Mouse (Mus musculus) adrenal gland, postnatal 36 days (tissue): ENCODE measurements at regions not wholly inside any gene's neighbourhood (a gene's known extent, or its start where the extent isn't known, plus 50 kb on each side); places are given as distances from the start of the nearest gene placed in this dataset.

Experiments used
- DNase-seq, 2 experiments: peaks; one replicate each; pipeline ENCODE4 v3.0.0; 2021; ENCODE audit warnings: mixed read lengths in 1 of 2

- no peak for DNase-seq
Observed at GRCm38 (mm10) chr4:124542696-124543095, 67.9 kb downstream of the 3100002H09Rik start.

DNA sequence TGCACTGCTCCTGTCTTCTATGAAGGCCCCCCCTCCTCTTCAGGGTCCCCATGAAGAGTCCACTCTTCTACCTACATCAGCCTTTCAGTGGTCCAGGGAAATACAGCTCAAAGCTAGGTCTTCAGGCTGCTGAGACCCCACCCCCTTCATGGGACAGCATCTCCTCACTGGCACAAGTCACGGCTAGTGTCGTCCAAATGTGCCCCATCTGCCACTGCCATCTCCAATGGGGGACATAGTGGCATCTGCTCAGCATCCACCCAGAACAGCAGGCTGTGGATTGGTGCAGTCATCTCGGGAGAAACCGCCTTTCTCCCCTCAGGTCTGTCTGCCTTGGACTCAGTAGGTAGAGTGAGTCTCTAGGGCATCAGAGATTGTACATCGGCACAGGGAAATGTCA is 72.1 kb downstream of the 3100002H09Rik start:
- DNase-seq = no peak

DNA sequence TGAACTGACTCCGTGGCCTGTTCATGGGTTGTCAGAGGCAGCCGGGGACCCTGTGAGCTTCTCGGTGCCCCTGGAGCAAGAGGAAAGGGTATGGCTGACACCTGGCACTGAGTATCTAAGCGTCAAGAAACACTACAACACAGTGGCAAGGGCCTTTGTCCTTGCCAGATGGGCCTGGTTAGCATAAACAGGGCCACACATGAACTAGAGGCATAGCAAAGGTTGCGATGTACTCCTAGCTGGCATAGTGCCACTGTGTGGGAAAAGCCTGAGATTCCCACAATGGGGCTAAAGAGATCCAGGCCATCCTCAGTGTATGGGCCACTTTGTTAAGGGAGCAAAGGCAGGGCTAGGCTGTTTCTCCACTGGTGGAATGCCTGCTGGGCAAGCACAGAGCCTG is 72.9 kb downstream of the 3100002H09Rik start:
- DNase-seq = no peak

- no peak for DNase-seq
Observed at GRCm38 (mm10) chr4:124533614-124534013, 77.0 kb downstream of the 3100002H09Rik start.

GRCm38 (mm10) chr4:124530596-124530995 is 80.0 kb downstream of the 3100002H09Rik start:
- DNase-seq = no peak

- no peak for DNase-seq
Observed at GRCm38 (mm10) chr4:124526822-124527221, 83.8 kb downstream of the 3100002H09Rik start.

DNA sequence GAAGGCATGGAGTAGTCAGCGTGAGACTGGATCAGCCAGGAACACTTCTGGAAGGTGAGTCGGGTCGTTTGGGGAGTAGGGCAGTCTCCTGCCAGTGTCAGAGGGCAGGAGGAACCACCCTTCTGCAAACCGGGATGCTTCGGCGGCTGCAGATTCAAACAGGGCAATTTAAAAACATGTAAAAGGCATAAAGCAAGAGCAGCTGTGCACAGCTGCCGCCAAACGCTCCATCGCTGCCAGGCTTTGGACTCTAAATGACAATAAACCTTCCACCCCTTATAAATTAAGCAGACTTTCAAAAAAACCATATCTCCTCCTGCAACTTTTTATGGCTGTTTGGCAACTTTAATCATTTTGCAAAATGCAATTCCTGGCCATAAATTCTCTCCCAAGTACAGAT is 84.2 kb downstream of the 3100002H09Rik start:
- no peak for DNase-seq

- DNase-seq = peak in 1 of 2 experiments; percentile 8
Observed at GRCm38 (mm10) chr4:124520309-124520708, 90.3 kb downstream of the 3100002H09Rik start.

DNA sequence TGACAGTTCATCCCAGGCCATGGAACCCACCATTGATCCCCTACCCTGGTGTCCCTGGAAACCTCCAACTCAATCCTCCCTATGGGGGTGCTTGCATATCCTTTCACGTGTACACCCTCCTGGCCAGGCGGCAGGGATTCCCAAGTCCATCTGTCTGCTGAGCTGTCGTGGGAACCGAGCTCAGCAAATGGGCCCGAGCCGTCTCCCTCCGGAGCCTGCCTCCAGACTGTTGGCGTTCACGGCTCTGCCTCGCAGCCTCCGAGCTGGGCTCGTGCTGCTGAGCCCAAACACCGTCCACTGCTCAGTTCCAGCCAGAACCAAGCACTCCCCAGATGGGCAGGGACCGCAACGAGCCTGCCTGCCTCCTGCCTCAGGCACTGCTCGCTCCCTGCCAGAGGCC is 98.8 kb downstream of the 3100002H09Rik start:
- no peak for DNase-seq

GRCm38 (mm10) chr4:124510816-124511215 is 99.8 kb downstream of the 3100002H09Rik start:
- no peak for DNase-seq

DNA sequence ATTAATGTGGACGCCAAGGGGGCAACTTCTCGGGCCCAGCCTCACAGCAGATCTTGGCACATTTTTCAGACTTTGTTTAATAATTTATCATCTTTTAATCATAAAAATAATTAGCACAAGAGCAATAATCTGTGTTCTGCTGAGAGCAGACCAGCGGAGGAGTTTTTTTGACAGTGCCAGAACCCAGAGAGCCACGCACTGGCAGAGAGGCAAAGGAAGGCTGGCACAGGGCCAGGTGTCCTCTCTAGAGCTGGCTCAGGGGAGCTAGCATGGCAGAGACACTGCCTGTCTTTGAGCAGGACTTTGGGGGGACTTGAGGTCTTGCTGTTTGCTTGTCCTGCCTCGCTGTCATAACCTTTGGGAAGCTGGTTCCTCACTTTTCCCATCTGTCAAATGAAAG is 100.9 kb downstream of the 3100002H09Rik start:
- DNase-seq = peak; percentile 40 to 60

GRCm38 (mm10) chr4:124506083-124506647 is 104.4 kb downstream of the 3100002H09Rik start:
- no peak for DNase-seq

- DNase-seq = no peak
Observed at GRCm38 (mm10) chr4:124501785-124502184, 108.8 kb downstream of the 3100002H09Rik start.

GRCm38 (mm10) chr4:124498043-124498442 is 112.6 kb downstream of the 3100002H09Rik start:
- no peak for DNase-seq

- DNase-seq = no peak
Observed at GRCm38 (mm10) chr4:124485941-124486581, 124.5 kb downstream of the 3100002H09Rik start.

GRCm38 (mm10) chr4:124484613-124485586 is 125.7 kb downstream of the 3100002H09Rik start:
- DNase-seq = no peak

DNA sequence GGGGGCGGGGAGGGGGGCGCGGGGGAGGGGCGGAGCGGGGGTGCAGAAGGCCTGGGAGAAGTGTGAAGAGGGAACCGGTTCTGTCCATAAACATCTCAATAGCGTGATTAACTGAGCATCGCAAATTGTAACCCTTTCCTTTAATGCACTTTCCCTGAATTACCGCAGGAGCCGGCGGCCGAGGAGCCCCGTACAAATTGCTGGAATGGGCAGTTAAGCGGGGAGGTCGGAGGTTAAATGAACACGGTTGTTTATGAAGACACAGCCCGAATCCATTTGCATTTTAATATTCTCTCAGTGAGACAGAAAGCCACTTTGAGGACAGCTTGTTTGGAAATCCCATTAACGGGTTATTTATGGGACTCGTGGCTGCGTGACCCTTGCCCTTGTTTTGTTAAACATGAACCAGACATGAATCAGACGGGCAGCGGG is 132.7 kb downstream of the 3100002H09Rik start:
- DNase-seq = peak; percentile 7 to 23

DNA sequence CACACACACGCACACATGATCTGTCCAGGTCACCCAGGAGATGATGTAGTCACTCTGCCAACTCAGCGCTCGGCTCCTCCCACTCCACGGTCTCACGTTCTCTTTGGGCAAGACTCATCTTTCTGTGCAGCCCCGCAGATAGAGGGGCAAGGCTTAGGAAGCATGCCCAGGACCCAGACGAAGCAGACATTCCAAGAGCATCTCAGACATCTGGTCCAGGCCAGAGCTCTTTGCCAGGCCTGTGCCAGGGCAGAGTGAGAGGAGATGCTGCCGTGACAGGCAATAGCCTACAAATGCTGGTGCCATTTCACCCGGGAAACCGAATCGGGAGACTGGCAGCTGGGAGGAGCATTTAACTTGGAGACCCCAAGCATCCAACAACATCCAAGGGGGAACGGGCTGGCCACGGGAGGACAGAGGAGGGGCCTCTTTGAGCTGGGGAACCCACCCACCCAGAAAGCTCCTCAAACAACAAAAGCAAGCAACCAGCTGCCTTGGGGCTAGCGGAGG is 133.2 kb downstream of the 3100002H09Rik start:
- peak in 1 of 2 experiments; percentile 3 for DNase-seq

DNA sequence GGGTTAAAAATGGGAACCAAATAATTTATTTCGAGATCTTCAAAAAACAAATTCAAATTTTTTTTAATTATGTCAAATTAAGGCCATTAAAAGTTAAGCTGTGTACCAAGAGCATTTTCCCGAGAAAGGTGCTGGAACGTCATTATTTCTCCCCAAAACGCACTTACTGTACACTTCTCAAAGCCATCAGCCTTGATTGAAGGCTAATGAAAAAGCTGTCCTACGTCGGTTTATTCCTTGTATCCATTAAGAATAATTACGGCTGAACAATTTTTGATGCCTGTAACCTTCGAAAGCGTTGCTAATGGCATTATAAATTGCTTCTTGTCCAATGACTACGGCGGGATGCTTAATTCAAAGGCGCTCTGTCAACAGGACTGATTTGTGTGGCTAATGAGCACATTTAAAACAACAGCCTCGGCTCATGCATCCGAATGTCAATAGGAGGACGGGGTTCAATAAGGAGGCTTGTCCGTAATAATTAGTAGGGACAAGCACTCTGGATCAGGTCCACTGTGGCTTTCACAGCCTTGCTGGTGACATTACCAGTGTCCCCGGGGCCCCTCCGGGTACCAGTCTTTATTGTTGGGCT is 145.3 kb downstream of the 3100002H09Rik start:
- no peak for DNase-seq

- no peak for DNase-seq
Observed at GRCm38 (mm10) chr4:124455511-124456338, 154.9 kb downstream of the 3100002H09Rik start.

- no peak for DNase-seq
Observed at GRCm38 (mm10) chr4:124451131-124451530, 159.5 kb downstream of the 3100002H09Rik start.
